In the genomic region with DNA sequence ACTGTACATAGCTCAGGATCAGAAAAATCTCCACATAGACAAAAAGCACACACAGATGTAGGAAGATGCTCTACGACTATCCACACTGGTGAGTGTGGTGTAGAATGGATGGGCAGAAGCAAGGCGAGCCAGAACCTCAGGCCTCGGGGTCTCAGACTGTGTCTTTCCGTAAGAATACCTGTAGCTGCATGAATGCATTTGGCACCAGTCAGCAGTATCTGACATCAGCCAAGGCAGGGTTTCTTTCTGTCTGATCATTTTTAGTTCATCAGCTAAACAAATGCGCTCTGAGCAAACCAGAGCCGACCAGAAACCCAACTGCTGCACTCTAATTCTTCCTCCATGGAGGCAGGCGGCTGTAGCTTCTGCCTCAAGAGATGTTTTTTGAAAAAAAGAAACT, we compare ENCODE assay signal across 11 mouse cellular contexts. TPM values are rescaled to one million over a fixed set of nuclear protein-coding genes. Genes with fewer than 3 reads are reported as not detected.
DNase-seq lines count a peak whose midpoint lies in the region; ATAC-seq lines count a peak whose summit lies in the region.
"Had no signal": no experiment of that assay in that cellular context is flagged by ENCODE, and none has a peak within 500 bp of the region (broad histone marks: within the 10 kb centered on the region; RNA-seq: fewer than 3 reads in every experiment).

No protein-coding gene starts in this region.

- no peak for DNase-seq in heart, adult 18-20 months
- no peak for DNase-seq in midbrain, embryonic 11.5 days (ENCODE audit: low spot score, missing footprints)
- no peak for DNase-seq in adrenal gland, postnatal 10 days
- no peak for DNase-seq in thymus, postnatal 25 days
- no peak for DNase-seq in cerebellum, postnatal 36 days
- DNase-seq: kidney, adult 9 months; right cerebral cortex, postnatal 25 days had no signal

- H3K36me3 ChIP-seq in heart, embryonic 15.5 days = peaks cover 58% of the 10 kb centered on the region
- peaks cover 52% of the 10 kb centered on the region for H3K36me3 ChIP-seq in embryonic facial prominence, embryonic 12.5 days
- peaks cover 49% of the 10 kb centered on the region for H3K36me3 ChIP-seq in hindbrain, embryonic 12.5 days
- H3K36me3 ChIP-seq in midbrain, embryonic 11.5 days (ENCODE audit: control insufficient read depth, insufficient read depth, low read length) = peaks cover 11% of the 10 kb centered on the region; the same call in 1 of the 2 replicates

- no peak overlapping the region; the same call in 1 of the 2 replicates for H3K4me3 ChIP-seq in heart, embryonic 15.5 days
- H3K4me3 ChIP-seq in embryonic facial prominence, embryonic 12.5 days = no peak overlapping the region
- no peak overlapping the region for H3K4me3 ChIP-seq in hindbrain, embryonic 12.5 days
- no peak overlapping the region; the same call in 1 of the 2 replicates for H3K4me3 ChIP-seq in midbrain, embryonic 11.5 days (ENCODE audit: low read depth, low read length)
- H3K4me3 ChIP-seq: left cerebral cortex, adult 2 months had no signal

- peak overlapping the region; percentile 55 for H3K4me2 ChIP-seq in heart, embryonic 15.5 days
- H3K4me2 ChIP-seq in embryonic facial prominence, embryonic 12.5 days (replicated peaks) = peak overlapping the region; percentile 37
- peak overlapping the region; percentile 41 for H3K4me2 ChIP-seq in hindbrain, embryonic 12.5 days (replicated peaks)
- H3K4me2 ChIP-seq in midbrain, embryonic 11.5 days = peak overlapping the region; percentile 45

- H3K4me1 ChIP-seq in heart, embryonic 15.5 days (replicated peaks) = peaks cover 13% of the 10 kb centered on the region
- H3K4me1 ChIP-seq in embryonic facial prominence, embryonic 12.5 days = 0 out of 2 replicates have a peak, but pooled peaks cover 5% of the 10 kb centered on the region
- peaks cover 15% of the 10 kb centered on the region for H3K4me1 ChIP-seq in hindbrain, embryonic 12.5 days
- peaks cover 16% of the 10 kb centered on the region for H3K4me1 ChIP-seq in midbrain, embryonic 11.5 days (ENCODE audit: control insufficient read depth, insufficient read depth, low read length)

- H3K9ac ChIP-seq in heart, embryonic 15.5 days = no peak overlapping the region
- H3K9ac ChIP-seq in embryonic facial prominence, embryonic 12.5 days = no peak overlapping the region
- H3K9ac ChIP-seq in hindbrain, embryonic 12.5 days = no peak overlapping the region
- H3K9ac ChIP-seq in midbrain, embryonic 11.5 days (ENCODE audit: low read length) = peak overlapping the region; percentile 20; the same call in 1 of the 2 replicates

- ATAC-seq in heart, embryonic 15.5 days (replicated peaks; ENCODE audit: insufficient number of reproducible peaks, insufficient read depth, low FRiP score, low read depth) = no peak
- ATAC-seq in embryonic facial prominence, embryonic 12.5 days (ENCODE audit: insufficient number of reproducible peaks, insufficient read depth, low FRiP score, low TSS enrichment) = no peak
- no peak for ATAC-seq in hindbrain, embryonic 12.5 days (ENCODE audit: low FRiP score)
- ATAC-seq in midbrain, embryonic 11.5 days (ENCODE audit: low FRiP score) = peak; percentile 47; the same call in 1 of the 2 replicates

- H3K27ac ChIP-seq in heart, embryonic 15.5 days = no peak overlapping the region
- H3K27ac ChIP-seq in embryonic facial prominence, embryonic 12.5 days = peak overlapping the region; percentile 42; the same call in 1 of the 2 replicates
- peak overlapping the region; percentile 55 for H3K27ac ChIP-seq in hindbrain, embryonic 12.5 days
- H3K27ac ChIP-seq in midbrain, embryonic 11.5 days (ENCODE audit: low read depth, low read length) = peak overlapping the region; percentile 63
- H3K27ac ChIP-seq: left cerebral cortex, adult 2 months had no signal

- 77% methylated on average over 7 of the region's 7 CpGs for whole genome bisulfite sequencing in heart, embryonic 15.5 days
- 68% methylated on average over 7 of the region's 7 CpGs for WGBS in embryonic facial prominence, embryonic 12.5 days
- WGBS in hindbrain, embryonic 12.5 days = 77% methylated on average over 7 of the region's 7 CpGs
- 45% methylated on average over 7 of the region's 7 CpGs for WGBS in midbrain, embryonic 11.5 days

- H3K27me3 ChIP-seq in heart, embryonic 15.5 days = no peaks in the 10 kb centered on the region
- no peaks in the 10 kb centered on the region for H3K27me3 ChIP-seq in embryonic facial prominence, embryonic 12.5 days
- no peaks in the 10 kb centered on the region for H3K27me3 ChIP-seq in hindbrain, embryonic 12.5 days
- no peaks in the 10 kb centered on the region for H3K27me3 ChIP-seq in midbrain, embryonic 11.5 days (ENCODE audit: control insufficient read depth, insufficient read depth, low read length)

- H3K9me3 ChIP-seq in heart, embryonic 15.5 days (replicated peaks) = no peaks in the 10 kb centered on the region
- H3K9me3 ChIP-seq in embryonic facial prominence, embryonic 12.5 days = no peaks in the 10 kb centered on the region
- H3K9me3 ChIP-seq in hindbrain, embryonic 12.5 days (replicated peaks) = no peaks in the 10 kb centered on the region
- H3K9me3 ChIP-seq in midbrain, embryonic 11.5 days (ENCODE audit: control insufficient read depth, low read length) = no peaks in the 10 kb centered on the region

RNA-seq across cellular contexts. Expression of a gene that starts 18.1 kb away (rescaled TPM):
- 22.0 and 25.3 TPM in 2 replicates for polyA plus RNA-seq in heart, embryonic 15.5 days (2015; fragmentation: Nextera tagmentation; extraction: Ambion mirVana)
- total RNA-seq in heart, adult 18-20 months (2021) = 10 to 100 TPM; 18.4 to 21.3 TPM
- polyA plus RNA-seq in embryonic facial prominence, embryonic 12.5 days (2016; fragmentation: Nextera tagmentation; extraction: Ambion mirVana) = 33.8 and 34.4 TPM in 2 replicates
- polyA plus RNA-seq in hindbrain, embryonic 12.5 days (2016; fragmentation: Nextera tagmentation; extraction: Ambion mirVana) = 35.2 and 35.8 TPM in 2 replicates
- 34.0 and 35.7 TPM in 2 replicates for polyA plus RNA-seq in midbrain, embryonic 11.5 days (2014; fragmentation: Nextera tagmentation; extraction: Ambion mirVana)
- 10 to 100 TPM; 32.4 to 38.4 TPM for total RNA-seq in adrenal gland, postnatal 10 days (2021)

RNA-seq across cellular contexts. Expression of a gene that starts 57.6 kb away (rescaled TPM):
- polyA plus RNA-seq in heart, embryonic 15.5 days (2015; fragmentation: Nextera tagmentation; extraction: Ambion mirVana) = 27.8 TPM in 2 replicates
- total RNA-seq in heart, adult 18-20 months (2021) = 10 to 100 TPM; 22.6 to 28.5 TPM
- polyA plus RNA-seq in embryonic facial prominence, embryonic 12.5 days (2016; fragmentation: Nextera tagmentation; extraction: Ambion mirVana) = 49.6 and 59.5 TPM in 2 replicates
- polyA plus RNA-seq in hindbrain, embryonic 12.5 days (2016; fragmentation: Nextera tagmentation; extraction: Ambion mirVana) = 50.6 and 54.4 TPM in 2 replicates
- 55.5 and 68.5 TPM in 2 replicates for polyA plus RNA-seq in midbrain, embryonic 11.5 days (2014; fragmentation: Nextera tagmentation; extraction: Ambion mirVana)
- 10 to 100 TPM; 44.9 to 48.2 TPM for total RNA-seq in adrenal gland, postnatal 10 days (2021)
